Mouse (Mus musculus) layer of hippocampus, postnatal 14 days (tissue): ENCODE data around the gene Gnao1. TPM values are rescaled to one million over a fixed set of nuclear protein-coding genes. Genes with fewer than 3 reads are reported as not detected.

Experiments
- DNase-seq, 2 experiments: peaks; one replicate each; pipeline ENCODE4 v3.0.0; 2021 to 2022; ENCODE audit warnings: low spot score in 2 of 2, mixed read lengths in 1 of 2
- total RNA-seq, 2 experiments: library from RNA; stranded (reverse); gene quantifications; 2 replicates each; pipeline ENCODE4 v1.2.3; 2021

The Gnao1 gene
- total RNA-seq, 2 experiments from 2014 or later: 795 to 812 TPM

- DNase-seq: no peak
Measured at GRCm38 (mm10) chr8:93938193-93938592, 128.4 kb downstream of the Gnao1 start.

- DNase-seq: no peak
Measured at GRCm38 (mm10) chr8:93940542-93941423, 131.0 kb downstream of the Gnao1 start.

- peak; percentile 60 to 70 for DNase-seq
Measured at GRCm38 (mm10) chr8:93941636-93942054, 131.9 kb downstream of the Gnao1 start.

GRCm38 (mm10) chr8:93945781-93946180, 136.0 kb downstream of the Gnao1 start:
- DNase-seq: no peak

- no peak for DNase-seq
Measured at GRCm38 (mm10) chr8:93946397-93946796, 136.6 kb downstream of the Gnao1 start.

- no peak for DNase-seq
Measured at GRCm38 (mm10) chr8:93950133-93950532, 140.4 kb downstream of the Gnao1 start.

GRCm38 (mm10) chr8:93952511-93952910, 142.7 kb downstream of the Gnao1 start:
- DNase-seq: no peak

GRCm38 (mm10) chr8:93958402-93958801, 148.6 kb downstream of the Gnao1 start:
- DNase-seq: peak in 1 of 2 experiments; percentile 40

- no peak for DNase-seq
Measured at GRCm38 (mm10) chr8:93960909-93961308, 151.1 kb downstream of the Gnao1 start.

- no peak for DNase-seq
Measured at GRCm38 (mm10) chr8:93968293-93968692, 158.5 kb downstream of the Gnao1 start.

- no peak for DNase-seq
Measured at GRCm38 (mm10) chr8:93969626-93970340, 160.0 kb downstream of the Gnao1 start.

- DNase-seq: no peak
Measured at GRCm38 (mm10) chr8:93971451-93971850, 161.7 kb downstream of the Gnao1 start.

GRCm38 (mm10) chr8:93972211-93972610, 162.4 kb downstream of the Gnao1 start:
- DNase-seq: no peak

GRCm38 (mm10) chr8:93972971-93973734, 163.4 kb downstream of the Gnao1 start:
- no peak for DNase-seq

GRCm38 (mm10) chr8:93973831-93974375, 164.1 kb downstream of the Gnao1 start:
- DNase-seq: no peak

- DNase-seq: no peak
Measured at GRCm38 (mm10) chr8:93974602-93975186, 164.9 kb downstream of the Gnao1 start.

- DNase-seq: no peak
Measured at GRCm38 (mm10) chr8:93975358-93975757, 165.6 kb downstream of the Gnao1 start.

GRCm38 (mm10) chr8:93976446-93977211, 166.9 kb downstream of the Gnao1 start:
- no peak for DNase-seq

- DNase-seq: no peak
Measured at GRCm38 (mm10) chr8:93980141-93980540, 170.4 kb downstream of the Gnao1 start.

GRCm38 (mm10) chr8:93981679-93982215, 172.0 kb downstream of the Gnao1 start:
- DNase-seq: no peak
